Mouse (Mus musculus): Measurements from ENCODE around the gene Iqce. TPM values are rescaled to one million over a fixed set of nuclear protein-coding genes. Genes with fewer than 3 reads are reported as not detected.

Iqce gene
- polyA plus RNA-seq, 1 experiment: 7.5 TPM

DNA sequence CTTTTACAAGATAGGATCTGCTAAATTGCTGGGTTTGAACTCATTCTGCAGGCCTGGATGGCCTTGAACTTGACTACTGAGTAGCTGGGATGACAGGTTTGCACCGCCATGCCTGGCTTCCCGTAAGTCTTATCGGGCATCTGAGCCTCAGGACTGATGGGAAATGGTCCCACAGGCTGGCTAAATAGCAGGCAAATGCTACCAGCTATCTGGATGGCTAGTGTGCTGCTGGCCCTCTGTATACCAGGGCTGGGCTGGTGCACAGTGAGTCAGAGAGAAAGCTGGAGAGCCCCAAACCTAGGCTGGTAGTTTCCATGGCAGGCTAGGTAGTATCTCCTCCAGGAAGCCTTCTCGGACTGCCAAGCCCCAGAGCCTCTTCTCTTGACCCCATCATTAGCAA, 56.7 kb downstream of the Iqce start:
- peaks cover 3% of the 10 kb centered on the region for H3K79me3 ChIP-seq (ENCODE audit: low read depth)
- H3ac ChIP-seq (ENCODE audit: control insufficient read depth, insufficient read length, low read depth): no peak overlapping the region
- H3K79me2 ChIP-seq (ENCODE audit: control insufficient read depth, insufficient read depth): peaks cover 29% of the 10 kb centered on the region
- H3K36me3 ChIP-seq (ENCODE audit: control insufficient read depth, insufficient read depth): no peaks in the 10 kb centered on the region
- TF ChIP-seq MYOG (IDR thresholded peaks at IDR 0.05; ENCODE audit: control insufficient read depth, extremely low read depth, insufficient read length) (no peak), CTCF (IDR thresholded peaks at IDR 0.05; ENCODE audit: control insufficient read depth, insufficient read depth, insufficient read length) (no peak), MYOD1 (IDR thresholded peaks at IDR 0.05; ENCODE audit: control insufficient read depth, insufficient read length, low read depth) (no peak), MAX (IDR thresholded peaks at IDR 0.05) (no peak), FOSL1 (IDR thresholded peaks at IDR 0.05; ENCODE audit: insufficient read depth, low read length, poor library complexity, severe bottlenecking) (no peak), USF1 (IDR thresholded peaks at IDR 0.05; ENCODE audit: low read depth) (no peak), CEBPB (IDR thresholded peaks at IDR 0.05; ENCODE audit: low read depth) (no peak)
- H3K27me3 ChIP-seq (ENCODE audit: control insufficient read depth, insufficient read depth, insufficient read length): no peaks in the 10 kb centered on the region
- H3K4me3 ChIP-seq (ENCODE audit: insufficient read depth, poor library complexity, severe bottlenecking): no peak overlapping the region

- Histone ChIP-seq H3K79me3 (ENCODE audit: low read depth) (peaks cover 3% of the 10 kb centered on the region), H3K79me2 (ENCODE audit: control insufficient read depth, insufficient read depth) (peaks cover 29% of the 10 kb centered on the region), H3K4me3 (ENCODE audit: insufficient read depth, poor library complexity, severe bottlenecking) (no peak overlapping the region), H3K27me3 (ENCODE audit: control insufficient read depth, insufficient read depth, insufficient read length) (no peaks in the 10 kb centered on the region), H3K36me3 (ENCODE audit: control insufficient read depth, insufficient read depth) (no peaks in the 10 kb centered on the region), H3ac (ENCODE audit: control insufficient read depth, insufficient read length, low read depth) (no peak overlapping the region)
- TF ChIP-seq MYOG (IDR thresholded peaks at IDR 0.05; ENCODE audit: control insufficient read depth, extremely low read depth, insufficient read length) (no peak), MYOD1 (IDR thresholded peaks at IDR 0.05; ENCODE audit: control insufficient read depth, insufficient read length, low read depth) (no peak), MAX (IDR thresholded peaks at IDR 0.05) (no peak), USF1 (IDR thresholded peaks at IDR 0.05; ENCODE audit: low read depth) (no peak), CEBPB (IDR thresholded peaks at IDR 0.05; ENCODE audit: low read depth) (no peak), CTCF (IDR thresholded peaks at IDR 0.05; ENCODE audit: control insufficient read depth, insufficient read depth, insufficient read length) (no peak), FOSL1 (IDR thresholded peaks at IDR 0.05; ENCODE audit: insufficient read depth, low read length, poor library complexity, severe bottlenecking) (no peak)
Measured at GRCm38 (mm10) chr5:140644702-140645201, 57.4 kb downstream of the Iqce start.

DNA sequence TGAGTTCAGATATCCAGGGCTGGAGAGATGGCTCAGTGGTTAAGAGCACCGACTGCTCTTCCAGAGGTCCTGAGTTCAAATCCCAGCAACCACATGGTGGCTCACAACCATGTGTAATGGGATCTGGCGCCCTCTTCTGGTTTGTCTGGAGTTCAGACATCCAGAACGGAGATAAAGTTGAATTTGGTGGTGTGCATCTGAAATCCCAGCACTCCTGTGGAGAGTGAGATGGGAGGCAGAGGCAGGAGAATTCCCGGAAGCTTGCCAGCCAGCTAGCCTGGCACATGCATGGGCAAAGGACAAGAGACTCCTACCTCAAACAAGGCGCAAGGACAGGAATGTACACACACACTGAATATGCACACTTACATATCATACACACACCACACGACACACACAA, 57.9 kb downstream of the Iqce start:
- H3K79me2 ChIP-seq (ENCODE audit: control insufficient read depth, insufficient read depth): peaks cover 29% of the 10 kb centered on the region
- H3K27me3 ChIP-seq (ENCODE audit: control insufficient read depth, insufficient read depth, insufficient read length): no peaks in the 10 kb centered on the region
- peaks cover 3% of the 10 kb centered on the region for H3K79me3 ChIP-seq (ENCODE audit: low read depth)
- no peak for TF ChIP-seq CEBPB (IDR thresholded peaks at IDR 0.05; ENCODE audit: low read depth)
- no peak for TF ChIP-seq MYOG (IDR thresholded peaks at IDR 0.05; ENCODE audit: control insufficient read depth, extremely low read depth, insufficient read length)
- TF ChIP-seq CTCF (IDR thresholded peaks at IDR 0.05; ENCODE audit: control insufficient read depth, insufficient read depth, insufficient read length): no peak
- no peak for TF ChIP-seq MAX (IDR thresholded peaks at IDR 0.05)
- TF ChIP-seq FOSL1 (IDR thresholded peaks at IDR 0.05; ENCODE audit: insufficient read depth, low read length, poor library complexity, severe bottlenecking): no peak
- no peak for TF ChIP-seq USF1 (IDR thresholded peaks at IDR 0.05; ENCODE audit: low read depth)
- no peak for TF ChIP-seq MYOD1 (IDR thresholded peaks at IDR 0.05; ENCODE audit: control insufficient read depth, insufficient read length, low read depth)
- H3ac ChIP-seq (ENCODE audit: control insufficient read depth, insufficient read length, low read depth): no peak overlapping the region
- H3K4me3 ChIP-seq (ENCODE audit: insufficient read depth, poor library complexity, severe bottlenecking): no peak overlapping the region
- H3K36me3 ChIP-seq (ENCODE audit: control insufficient read depth, insufficient read depth): no peaks in the 10 kb centered on the region

DNA sequence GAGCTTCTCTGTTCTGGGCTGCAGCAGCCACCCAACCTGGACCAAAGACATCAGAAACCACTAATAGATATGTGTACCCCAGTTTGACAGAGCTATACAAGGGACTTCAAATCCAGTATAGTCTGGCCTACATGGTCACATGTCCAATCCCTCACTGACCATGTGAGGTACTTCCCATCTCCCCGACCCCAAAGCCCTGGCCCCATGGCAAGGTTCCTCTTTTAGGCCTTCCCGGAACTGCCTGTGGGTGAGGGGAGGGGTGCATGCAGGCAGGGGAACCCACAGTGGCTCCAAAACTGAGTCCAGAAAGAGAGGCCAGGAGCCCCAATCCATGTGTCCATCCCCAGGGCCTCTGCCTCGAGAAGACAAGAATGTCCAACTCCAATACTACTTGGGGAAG, 60.1 kb downstream of the Iqce start:
- Histone ChIP-seq H3K27me3 (ENCODE audit: control insufficient read depth, insufficient read depth, insufficient read length) (no peaks in the 10 kb centered on the region), H3K79me3 (ENCODE audit: low read depth) (peaks cover 3% of the 10 kb centered on the region), H3K4me3 (ENCODE audit: insufficient read depth, poor library complexity, severe bottlenecking) (no peak overlapping the region), H3K36me3 (ENCODE audit: control insufficient read depth, insufficient read depth) (no peaks in the 10 kb centered on the region), H3ac (ENCODE audit: control insufficient read depth, insufficient read length, low read depth) (no peak overlapping the region), H3K79me2 (ENCODE audit: control insufficient read depth, insufficient read depth) (peaks cover 15% of the 10 kb centered on the region)
- no peak for TF ChIP-seq MAX (IDR thresholded peaks at IDR 0.05)
- TF ChIP-seq MYOD1 (IDR thresholded peaks at IDR 0.05; ENCODE audit: control insufficient read depth, insufficient read length, low read depth): no peak
- no peak for TF ChIP-seq USF1 (IDR thresholded peaks at IDR 0.05; ENCODE audit: low read depth)
- TF ChIP-seq MYOG (IDR thresholded peaks at IDR 0.05; ENCODE audit: control insufficient read depth, extremely low read depth, insufficient read length): no peak
- TF ChIP-seq CTCF (IDR thresholded peaks at IDR 0.05; ENCODE audit: control insufficient read depth, insufficient read depth, insufficient read length): no peak
- TF ChIP-seq FOSL1 (IDR thresholded peaks at IDR 0.05; ENCODE audit: insufficient read depth, low read length, poor library complexity, severe bottlenecking): no peak
- no peak for TF ChIP-seq CEBPB (IDR thresholded peaks at IDR 0.05; ENCODE audit: low read depth)

GRCm38 (mm10) chr5:140641254-140641928, 60.8 kb downstream of the Iqce start:
- TF ChIP-seq USF1 (IDR thresholded peaks at IDR 0.05; ENCODE audit: low read depth): no peak
- TF ChIP-seq MYOG (IDR thresholded peaks at IDR 0.05; ENCODE audit: control insufficient read depth, extremely low read depth, insufficient read length): no peak
- no peak for TF ChIP-seq MYOD1 (IDR thresholded peaks at IDR 0.05; ENCODE audit: control insufficient read depth, insufficient read length, low read depth)
- no peak for TF ChIP-seq FOSL1 (IDR thresholded peaks at IDR 0.05; ENCODE audit: insufficient read depth, low read length, poor library complexity, severe bottlenecking)
- TF ChIP-seq CEBPB (IDR thresholded peaks at IDR 0.05; ENCODE audit: low read depth): no peak
- no peak for TF ChIP-seq CTCF (IDR thresholded peaks at IDR 0.05; ENCODE audit: control insufficient read depth, insufficient read depth, insufficient read length)
- TF ChIP-seq MAX (IDR thresholded peaks at IDR 0.05): no peak
- Histone ChIP-seq H3ac (ENCODE audit: control insufficient read depth, insufficient read length, low read depth) (no peak overlapping the region), H3K27me3 (ENCODE audit: control insufficient read depth, insufficient read depth, insufficient read length) (no peaks in the 10 kb centered on the region), H3K36me3 (ENCODE audit: control insufficient read depth, insufficient read depth) (no peaks in the 10 kb centered on the region), H3K79me3 (ENCODE audit: low read depth) (peaks cover 3% of the 10 kb centered on the region), H3K79me2 (ENCODE audit: control insufficient read depth, insufficient read depth) (peaks cover 15% of the 10 kb centered on the region), H3K4me3 (ENCODE audit: insufficient read depth, poor library complexity, severe bottlenecking) (no peak overlapping the region)

All from C2C12 (cell line).